Mouse (Mus musculus) erythroblast, embryonic 14.5 days (primary cell): ENCODE results near the gene Actn4.

Source experiments
- GATA1 ChIP-seq: IDR thresholded peaks from 2 replicates; pipeline ENCODE4 v1.6.1; 2012; ENCODE audit warnings: low read length, inconsistent platforms, mixed read lengths
- TAL1 ChIP-seq: IDR thresholded peaks from 3 replicates; pipeline ENCODE4 v1.6.1; 2012; ENCODE audit warnings: low read length, inconsistent platforms, mixed read lengths

DNA sequence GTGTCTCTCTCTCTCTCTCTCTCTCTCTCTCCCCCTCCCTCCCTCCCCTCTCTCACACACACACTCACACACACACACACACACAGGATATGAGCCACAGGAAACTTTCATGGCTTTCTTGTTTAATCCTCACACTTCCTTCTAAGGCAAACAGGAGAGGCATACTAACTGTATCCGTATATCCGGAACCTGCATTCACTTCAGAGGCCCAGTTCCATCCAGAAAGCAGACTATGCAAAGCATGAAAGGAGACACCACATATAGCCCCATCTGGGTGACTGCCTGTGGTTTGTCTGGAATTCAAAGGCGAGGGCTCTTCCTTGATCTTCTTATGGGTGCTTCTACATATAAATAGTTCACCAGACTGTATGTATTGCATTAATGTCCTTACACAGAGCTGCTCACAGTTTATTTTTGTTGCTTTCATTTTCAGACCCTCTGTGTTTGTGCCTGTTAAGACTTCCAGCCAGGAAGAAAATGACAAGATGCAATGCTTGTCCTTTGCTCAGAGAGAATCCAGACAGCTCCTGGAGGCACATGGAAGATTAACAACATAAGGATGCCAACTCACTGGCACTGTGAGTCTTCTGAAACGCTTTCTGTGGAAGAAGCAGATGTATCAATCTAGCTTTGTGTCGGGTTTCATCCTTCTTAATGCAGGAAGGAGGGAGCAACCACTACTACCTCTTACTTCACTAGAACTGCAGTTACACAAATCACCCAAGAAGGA lies 18.5 kb downstream of the Actn4 start:
- TF ChIP-seq TAL1, result no peak
- TF ChIP-seq GATA1, result no peak
